Mouse (Mus musculus): ENCODE data around the gene Dnajb8. TPM values are rescaled to one million over a fixed set of nuclear protein-coding genes. Genes with fewer than 3 reads are reported as not detected.

Dnajb8 gene
- total RNA-seq, 2 experiments from 2014 or later, result not detected

DNA sequence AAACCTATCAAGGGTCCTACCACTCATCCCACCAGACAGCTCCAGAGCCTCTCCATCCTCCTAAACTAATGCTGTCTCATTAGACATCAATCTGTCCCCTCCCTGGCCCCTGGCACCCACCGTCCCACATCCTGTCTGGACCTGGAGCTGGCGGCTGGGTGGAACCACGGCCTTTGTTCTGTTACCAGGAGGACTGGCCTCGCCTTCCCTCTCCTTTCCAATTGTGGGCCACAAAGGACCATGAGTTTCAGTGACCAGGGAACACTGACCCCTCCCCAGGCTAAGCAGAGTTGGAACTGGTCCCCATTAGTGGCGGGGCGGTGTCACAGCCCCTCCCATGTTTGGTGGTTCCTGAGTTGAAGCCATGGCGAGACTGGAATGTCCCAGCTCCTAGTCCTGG lies 5.5 kb downstream of the Dnajb8 start:
- DNase-seq (ENCODE audit: low spot score in 2 of 2), result no peak

GRCm38 (mm10) chr6:88229221-88229620 lies 7.2 kb downstream of the Dnajb8 start:
- no peak for DNase-seq (ENCODE audit: low spot score in 2 of 2)

DNA sequence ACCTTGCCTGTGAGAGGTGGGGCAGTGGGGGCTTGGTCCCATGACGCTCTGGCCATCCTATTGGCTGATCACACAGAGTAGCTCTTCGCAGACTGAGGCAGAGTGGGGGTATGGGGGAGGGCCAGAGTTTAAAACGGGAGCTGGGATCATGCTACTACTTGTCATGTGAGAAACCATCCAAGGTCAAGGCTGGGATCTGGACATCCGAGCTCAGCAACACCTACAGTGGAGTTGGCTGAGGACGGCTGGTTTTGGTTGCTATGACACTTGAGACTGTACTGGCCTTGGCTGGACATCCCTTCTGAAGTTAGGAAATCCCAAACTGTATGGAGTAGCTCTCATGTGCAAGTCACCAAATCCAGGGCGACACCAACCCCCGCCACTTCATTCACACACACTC lies 9.8 kb downstream of the Dnajb8 start:
- DNase-seq (ENCODE audit: low spot score in 2 of 2), result no peak

- no peak for DNase-seq (ENCODE audit: low spot score in 2 of 2)
These were observed 10.2 kb downstream of the Dnajb8 start for GRCm38 (mm10) chr6:88232221-88232620.

GRCm38 (mm10) chr6:88233996-88234395 lies 11.9 kb downstream of the Dnajb8 start:
- no peak for DNase-seq (ENCODE audit: low spot score in 2 of 2)

- no peak for DNase-seq (ENCODE audit: low spot score in 2 of 2)
These were observed 13.4 kb downstream of the Dnajb8 start for GRCm38 (mm10) chr6:88235461-88235860.

DNA sequence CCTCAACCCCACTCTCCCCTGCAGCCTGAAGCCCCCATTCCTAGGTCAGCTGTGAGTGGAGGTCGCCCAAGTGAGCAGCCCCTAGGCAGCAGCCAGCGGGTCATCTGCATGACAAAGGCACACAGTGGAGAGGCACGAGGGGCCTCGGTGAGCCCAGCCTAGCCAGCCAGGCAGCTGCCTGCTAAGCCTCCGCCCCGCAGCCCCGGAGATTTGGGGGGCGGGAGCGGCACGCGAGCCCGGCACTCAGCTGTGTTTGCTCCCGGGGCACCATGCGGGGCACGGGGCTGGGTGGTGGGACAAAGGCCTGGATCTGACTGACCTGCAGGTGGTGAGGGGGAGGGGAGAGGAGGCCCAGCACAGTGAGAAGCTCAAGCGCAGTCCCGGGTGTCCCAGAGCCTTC lies 13.9 kb downstream of the Dnajb8 start:
- DNase-seq (ENCODE audit: low spot score in 2 of 2), result no peak

DNA sequence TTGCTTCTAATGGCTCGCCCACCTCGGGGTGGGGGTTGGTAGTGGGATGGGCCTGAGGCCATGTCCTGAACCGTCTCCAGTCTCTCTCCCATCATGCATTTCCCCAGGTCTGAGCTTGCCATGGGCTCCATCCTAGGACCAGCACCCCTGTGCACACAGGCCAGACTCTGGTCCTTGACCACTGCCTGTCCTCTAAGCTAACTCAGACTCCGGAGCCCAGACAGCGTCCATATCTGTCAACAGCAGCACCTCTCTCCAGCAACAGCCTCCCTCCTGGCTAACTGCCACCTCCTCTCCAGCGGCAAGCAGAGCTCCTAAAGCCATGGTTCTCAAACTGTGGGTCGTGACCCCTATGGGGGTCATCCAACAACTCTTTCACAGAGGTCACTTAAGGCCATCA lies 14.4 kb downstream of the Dnajb8 start:
- DNase-seq (ENCODE audit: low spot score in 2 of 2), result no peak

DNA sequence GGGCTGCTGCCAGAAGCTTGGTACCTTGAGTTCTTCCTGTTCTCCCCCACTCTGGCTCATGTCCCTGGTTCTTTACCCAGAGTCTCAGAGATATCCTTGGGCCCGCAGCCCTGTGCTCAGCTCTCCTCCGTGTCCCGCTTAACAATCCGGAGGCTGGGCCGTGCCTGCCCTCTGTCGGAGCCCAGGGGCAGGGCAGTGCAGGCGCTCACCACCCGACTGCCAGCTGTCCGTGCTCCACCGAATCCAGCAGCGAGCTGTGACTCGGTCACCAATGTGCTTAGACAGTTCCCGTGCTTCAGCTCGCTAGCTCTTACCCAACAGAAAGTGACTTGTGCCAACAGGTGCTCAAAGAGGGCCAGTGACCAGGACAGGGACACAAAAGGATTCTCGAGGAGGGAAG lies 20.5 kb downstream of the Dnajb8 start:
- peak; percentile 50 to 68 for DNase-seq (ENCODE audit: low spot score in 2 of 2)

- DNase-seq (ENCODE audit: low spot score in 2 of 2), result no peak
These were observed 27.2 kb downstream of the Dnajb8 start for GRCm38 (mm10) chr6:88249231-88249630.

DNA sequence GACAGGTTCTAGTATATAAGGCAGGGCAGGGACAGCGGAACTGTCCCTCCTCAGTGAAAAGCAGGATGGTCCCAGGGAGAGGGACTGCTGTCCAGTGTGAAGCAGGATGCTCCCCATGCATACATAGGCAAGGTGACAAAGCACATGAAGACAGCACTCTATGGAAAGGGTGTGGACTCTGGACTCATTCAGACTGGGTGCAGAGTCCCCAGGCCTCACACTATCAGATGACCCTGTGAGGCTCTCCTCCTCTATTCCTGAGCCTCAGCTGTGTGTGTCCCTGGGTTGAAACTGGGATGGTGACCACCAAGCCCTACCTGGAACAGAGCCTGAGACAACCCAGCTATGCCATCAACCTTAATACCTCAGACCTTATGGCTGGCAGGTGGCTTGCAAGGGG lies 29.3 kb downstream of the Dnajb8 start:
- DNase-seq (ENCODE audit: low spot score in 2 of 2), result no peak

DNA sequence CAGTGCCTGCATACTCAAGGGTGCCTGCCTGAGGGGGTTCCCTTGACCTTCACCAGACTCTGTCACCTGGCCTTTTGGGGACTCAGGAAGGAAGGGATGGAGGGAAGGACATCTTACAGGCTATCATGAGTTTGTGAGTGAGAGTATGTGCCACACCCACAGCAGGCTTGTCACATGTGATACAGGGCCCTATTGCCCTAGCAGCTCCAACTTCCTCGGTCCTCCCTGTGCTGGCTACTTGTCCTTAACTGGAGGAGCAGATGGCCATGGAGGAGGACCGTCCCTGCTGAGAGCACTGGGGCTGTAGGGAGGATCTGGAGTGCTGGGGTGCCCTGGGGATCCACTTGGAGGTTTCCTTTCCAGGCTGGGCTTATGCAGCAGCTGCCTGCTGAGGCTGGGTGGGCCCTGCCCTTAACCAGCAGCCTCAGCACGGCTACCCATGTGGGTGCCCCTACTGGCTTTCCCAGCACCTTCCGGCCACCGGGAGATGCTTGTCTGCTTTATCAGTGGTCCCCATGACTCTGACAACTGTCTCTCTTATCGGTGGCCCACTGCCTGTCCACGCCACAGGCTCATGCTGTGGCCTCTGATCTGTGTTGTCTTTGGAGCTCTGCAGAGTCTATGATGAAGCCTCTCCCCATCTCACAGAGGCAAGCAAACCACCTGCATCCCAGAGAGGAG lies 29.9 kb downstream of the Dnajb8 start:
- no peak for DNase-seq (ENCODE audit: low spot score in 2 of 2)

GRCm38 (mm10) chr6:88254082-88254481 lies 32.0 kb downstream of the Dnajb8 start:
- DNase-seq (ENCODE audit: low spot score in 2 of 2), result no peak

DNA sequence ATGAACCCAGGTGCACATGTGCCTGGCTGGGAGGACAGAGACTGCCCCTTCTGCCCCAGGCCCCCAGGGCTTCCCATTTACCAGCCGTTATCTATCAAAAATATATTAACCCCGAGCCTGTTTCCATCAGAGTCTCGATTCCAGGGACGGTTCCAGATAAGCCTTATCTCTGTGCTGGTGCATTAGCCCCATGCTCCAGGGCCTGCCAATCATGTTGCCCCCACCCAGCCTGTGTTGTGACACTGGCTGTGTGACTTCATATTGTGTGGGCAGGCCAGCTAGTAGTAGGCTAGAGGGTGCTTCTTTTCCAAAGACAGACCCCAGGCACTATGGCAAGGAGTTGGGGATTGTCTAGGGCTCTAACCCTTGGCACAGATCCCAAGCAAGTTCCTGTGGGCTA lies 33.4 kb downstream of the Dnajb8 start:
- no peak for DNase-seq (ENCODE audit: low spot score in 2 of 2)

- DNase-seq (ENCODE audit: low spot score in 2 of 2), result no peak
These were observed 37.6 kb downstream of the Dnajb8 start for GRCm38 (mm10) chr6:88259621-88260020.

DNA sequence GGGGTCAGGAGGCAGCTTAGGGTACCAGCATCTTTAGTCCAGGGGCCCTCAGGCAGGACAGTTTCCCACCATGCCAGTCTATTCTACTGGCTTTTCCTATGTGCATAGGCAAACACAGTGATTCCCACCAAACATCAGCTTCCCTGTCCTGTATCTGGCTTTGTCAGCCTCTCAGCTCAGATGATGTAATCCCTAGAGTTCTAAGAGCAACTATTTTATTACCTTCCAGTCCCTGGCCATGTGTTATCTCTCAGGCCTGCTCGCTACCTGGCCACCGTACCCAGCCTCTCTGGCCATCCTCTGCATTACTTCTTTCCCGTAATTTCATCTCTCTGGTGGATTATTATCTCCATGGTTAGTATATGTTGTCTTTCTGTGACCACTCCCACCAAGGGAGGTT lies 38.6 kb downstream of the Dnajb8 start:
- no peak for DNase-seq (ENCODE audit: low spot score in 2 of 2)

DNA sequence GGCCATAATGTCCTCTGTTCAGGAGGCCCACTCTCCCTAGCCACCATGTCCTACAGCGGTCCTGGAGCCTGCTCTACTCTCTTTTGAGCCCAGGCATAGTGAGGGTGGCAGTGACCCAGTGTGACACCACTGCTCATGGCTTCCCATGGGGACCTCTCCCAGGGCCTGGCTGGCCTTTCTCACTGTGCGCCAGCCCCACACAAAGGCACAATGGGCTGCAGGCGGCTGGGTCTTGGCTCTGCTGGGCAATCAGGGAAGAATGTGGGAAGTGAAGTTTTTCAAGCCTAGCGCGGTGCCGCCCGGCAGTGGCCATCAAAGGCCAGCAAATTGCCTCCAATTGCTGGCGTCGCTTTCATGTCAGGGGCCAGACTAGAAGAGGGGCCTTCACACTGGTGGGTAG lies 40.1 kb downstream of the Dnajb8 start:
- peak; percentile 34 to 54 for DNase-seq (ENCODE audit: low spot score in 2 of 2)

DNA sequence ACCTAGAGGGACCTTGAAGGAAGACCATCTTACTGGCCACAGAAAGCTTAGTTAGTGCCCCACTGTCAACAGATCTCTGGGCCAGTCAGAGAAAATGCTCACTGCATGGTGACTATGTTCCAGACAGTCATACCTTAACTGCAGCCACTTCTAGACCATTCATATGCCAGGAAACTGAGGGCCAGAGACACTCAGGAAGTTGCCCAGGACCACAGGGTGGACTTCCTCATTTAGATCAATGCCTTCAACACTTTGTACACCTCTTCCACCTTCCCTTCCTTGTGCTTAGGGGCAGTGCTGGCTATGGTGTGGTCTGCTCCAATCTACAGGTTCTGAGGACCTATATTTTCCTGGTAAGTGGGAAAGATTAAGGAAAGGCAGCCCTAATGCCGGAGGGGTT lies 43.3 kb downstream of the Dnajb8 start:
- DNase-seq (ENCODE audit: low spot score in 2 of 2), result no peak

GRCm38 (mm10) chr6:88266055-88266454 lies 44.0 kb downstream of the Dnajb8 start:
- DNase-seq (ENCODE audit: low spot score in 2 of 2), result no peak

DNA sequence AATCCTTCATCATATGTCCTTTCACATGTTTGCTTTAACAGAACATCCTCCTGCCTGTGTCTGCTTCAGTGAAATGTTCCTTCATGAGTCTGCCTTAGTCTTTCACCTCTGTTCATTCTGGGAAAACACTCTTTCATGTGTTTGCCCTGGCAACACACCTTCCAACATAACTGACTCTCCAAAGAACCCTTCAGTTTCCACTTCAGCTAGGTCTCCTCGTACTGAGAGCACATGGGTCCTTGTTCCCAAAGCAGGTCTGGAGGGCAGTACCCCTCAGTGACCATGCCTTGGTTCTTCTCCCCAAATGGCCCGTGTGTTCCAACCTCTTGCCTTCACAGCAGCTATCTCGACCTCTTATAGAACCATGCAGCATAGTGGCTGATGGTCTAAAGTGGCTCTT lies 45.0 kb downstream of the Dnajb8 start:
- DNase-seq (ENCODE audit: low spot score in 2 of 2), result no peak

GRCm38 (mm10) chr6:88267970-88268369 lies 45.9 kb downstream of the Dnajb8 start:
- no peak for DNase-seq (ENCODE audit: low spot score in 2 of 2)

- DNase-seq (ENCODE audit: low spot score in 2 of 2), result no peak
These were observed 52.6 kb downstream of the Dnajb8 start for GRCm38 (mm10) chr6:88274623-88275022.

DNA sequence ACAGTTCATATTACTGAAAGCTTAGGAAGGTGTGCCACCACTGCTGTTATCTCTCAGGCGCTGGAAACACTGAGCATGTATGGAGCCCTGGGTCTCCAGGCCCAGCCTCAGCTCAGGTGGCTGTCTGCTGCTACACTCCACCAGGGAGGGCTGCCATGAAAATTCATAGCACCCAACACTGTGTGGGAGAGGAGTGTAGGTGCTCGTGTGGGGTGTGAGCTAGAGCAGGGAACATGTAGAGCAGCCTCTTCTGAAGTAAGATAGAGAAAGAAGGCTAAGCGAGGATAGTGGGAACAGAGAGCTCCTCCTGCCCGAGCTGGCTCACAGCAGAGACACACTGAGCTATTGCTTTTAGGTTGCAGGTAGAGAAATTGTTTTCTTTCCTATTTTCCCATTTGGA lies 54.2 kb downstream of the Dnajb8 start:
- DNase-seq (ENCODE audit: low spot score in 2 of 2), result no peak

- no peak for DNase-seq (ENCODE audit: low spot score in 2 of 2)
These were observed 55.2 kb downstream of the Dnajb8 start for GRCm38 (mm10) chr6:88277242-88277641.
